Mouse (Mus musculus) erythroid progenitor cell, adult 5-6 weeks (primary cell): ENCODE data around the gene Mapk8ip2. TPM values are rescaled to one million over a fixed set of nuclear protein-coding genes. Genes with fewer than 3 reads are reported as not detected.

Experiments
- ATAC-seq: replicated peaks from 2 replicates; pipeline ENCODE4 v1.8.0; 2016; ENCODE audit warnings: moderate number of reproducible peaks, mild to moderate bottlenecking, moderate TSS enrichment, inconsistent platforms; ENCODE audit not compliant: poor library complexity, low FRiP score, severe bottlenecking
- total RNA-seq, 2 experiments: library from RNA; stranded (forward) in 1 of 2; stranded (reverse) in 1 of 2; fragments of 150-400 nt in 1 of 2; fragments of 186-747, 209-891 nt in 1 of 2; gene quantifications; 2 replicates each; pipeline versions ENCODE4 v1.2.3 to v1.2.4; 2015 to 2017; ENCODE audit warnings: low replicate concordance in 2 of 2

Mapk8ip2 gene
- total RNA-seq, 2 experiments from 2014 or later: not detected

GRCm38 (mm10) chr15:89442486-89443070, 11.1 kb upstream of the Mapk8ip2 start:
- no peak for ATAC-seq

GRCm38 (mm10) chr15:89452906-89453864, 528 bp upstream of the Mapk8ip2 start:
- no peak for ATAC-seq

GRCm38 (mm10) chr15:89454857-89455256, 1.1 kb downstream of the Mapk8ip2 start:
- no peak for ATAC-seq

- ATAC-seq: no peak
Measured at GRCm38 (mm10) chr15:89455642-89456041, 1.9 kb downstream of the Mapk8ip2 start.

GRCm38 (mm10) chr15:89458942-89459341, 5.2 kb downstream of the Mapk8ip2 start:
- no peak for ATAC-seq

- ATAC-seq: no peak
Measured at GRCm38 (mm10) chr15:89459821-89460220, 6.1 kb downstream of the Mapk8ip2 start.

- ATAC-seq: no peak
Measured at GRCm38 (mm10) chr15:89460298-89460697, 6.6 kb downstream of the Mapk8ip2 start.

GRCm38 (mm10) chr15:89461321-89461720, 7.6 kb downstream of the Mapk8ip2 start:
- no peak for ATAC-seq

GRCm38 (mm10) chr15:89462176-89462575, 8.5 kb downstream of the Mapk8ip2 start:
- ATAC-seq: no peak

GRCm38 (mm10) chr15:89463334-89464235, 9.9 kb downstream of the Mapk8ip2 start:
- ATAC-seq: no peak

- no peak for ATAC-seq
Measured at GRCm38 (mm10) chr15:89465052-89465451, 11.3 kb downstream of the Mapk8ip2 start.

- no peak for ATAC-seq
Measured at GRCm38 (mm10) chr15:89468577-89468976, 14.9 kb downstream of the Mapk8ip2 start.

- no peak for ATAC-seq
Measured at GRCm38 (mm10) chr15:89471476-89471875, 17.8 kb downstream of the Mapk8ip2 start.

- no peak for ATAC-seq
Measured at GRCm38 (mm10) chr15:89473370-89473769, 19.7 kb downstream of the Mapk8ip2 start.

- no peak for ATAC-seq
Measured at GRCm38 (mm10) chr15:89473921-89474320, 20.2 kb downstream of the Mapk8ip2 start.

GRCm38 (mm10) chr15:89474596-89475292, 21.0 kb downstream of the Mapk8ip2 start:
- no peak for ATAC-seq

- no peak for ATAC-seq
Measured at GRCm38 (mm10) chr15:89475293-89475600, 21.5 kb downstream of the Mapk8ip2 start.

- ATAC-seq: peak; percentile 97
Measured at GRCm38 (mm10) chr15:89475611-89476474, 22.1 kb downstream of the Mapk8ip2 start.

GRCm38 (mm10) chr15:89476475-89476815, 22.7 kb downstream of the Mapk8ip2 start:
- no peak for ATAC-seq
